Mouse (Mus musculus) cerebellum, postnatal 14 days (tissue): ENCODE results near the gene Bmper.

Experiments
- DNase-seq, 2 experiments: peaks; one replicate each; pipeline ENCODE4 v3.0.0; 2021; ENCODE audit warnings: mixed read lengths in 2 of 2

Bmper gene

GRCm38 (mm10) chr9:23306226-23306625 is 83.3 kb downstream of the Bmper start:
- DNase-seq, result no peak

- DNase-seq, result no peak
Measured at GRCm38 (mm10) chr9:23307835-23308234, 85.0 kb downstream of the Bmper start.

GRCm38 (mm10) chr9:23310953-23311352 is 88.1 kb downstream of the Bmper start:
- no peak for DNase-seq

- no peak for DNase-seq
Measured at GRCm38 (mm10) chr9:23311956-23312355, 89.1 kb downstream of the Bmper start.

- no peak for DNase-seq
Measured at GRCm38 (mm10) chr9:23312877-23313276, 90.0 kb downstream of the Bmper start.

- DNase-seq, result no peak
Measured at GRCm38 (mm10) chr9:23315631-23316330, 92.9 kb downstream of the Bmper start.

- no peak for DNase-seq
Measured at GRCm38 (mm10) chr9:23327830-23328229, 105.0 kb downstream of the Bmper start.

GRCm38 (mm10) chr9:23333041-23333622 is 110.3 kb downstream of the Bmper start:
- no peak for DNase-seq

GRCm38 (mm10) chr9:23340551-23340950 is 117.7 kb downstream of the Bmper start:
- no peak for DNase-seq

- no peak for DNase-seq
Measured at GRCm38 (mm10) chr9:23341246-23341645, 118.4 kb downstream of the Bmper start.

- DNase-seq, result no peak
Measured at GRCm38 (mm10) chr9:23344353-23344752, 121.5 kb downstream of the Bmper start.

- no peak for DNase-seq
Measured at GRCm38 (mm10) chr9:23345093-23345844, 122.4 kb downstream of the Bmper start.

- no peak for DNase-seq
Measured at GRCm38 (mm10) chr9:23349603-23350002, 126.7 kb downstream of the Bmper start.

- DNase-seq, result no peak
Measured at GRCm38 (mm10) chr9:23351400-23351799, 128.5 kb downstream of the Bmper start.

- DNase-seq, result no peak
Measured at GRCm38 (mm10) chr9:23352396-23352795, 129.5 kb downstream of the Bmper start.

GRCm38 (mm10) chr9:23354201-23354820 is 131.4 kb downstream of the Bmper start:
- DNase-seq, result no peak

GRCm38 (mm10) chr9:23358108-23358507 is 135.2 kb downstream of the Bmper start:
- DNase-seq, result no peak

GRCm38 (mm10) chr9:23363139-23363538 is 140.3 kb downstream of the Bmper start:
- DNase-seq, result no peak

GRCm38 (mm10) chr9:23363540-23363939 is 140.7 kb downstream of the Bmper start:
- DNase-seq, result no peak

GRCm38 (mm10) chr9:23364047-23364446 is 141.2 kb downstream of the Bmper start:
- DNase-seq, result no peak

GRCm38 (mm10) chr9:23368124-23368523 is 145.2 kb downstream of the Bmper start:
- no peak for DNase-seq

- DNase-seq, result no peak
Measured at GRCm38 (mm10) chr9:23374789-23375460, 152.0 kb downstream of the Bmper start.
